Mouse (Mus musculus) CH12.LX (cell line): ENCODE results near the gene Gm10944.

Experiments
- CTCF ChIP-seq, 2 experiments: IDR thresholded peaks in 1 of 2; conservative IDR thresholded peaks in 1 of 2; 2 replicates each; pipeline ENCODE4 v1.5.1; 2011 to 2012; ENCODE audit warnings: low read depth in 2 of 2, low read length in 2 of 2, improper control_type of control experiment in 1 of 2, inconsistent platforms in 1 of 2, mild to moderate bottlenecking in 1 of 2, moderate library complexity in 1 of 2
- IRF4 ChIP-seq: IDR thresholded peaks from 2 replicates; pipeline ENCODE4 v1.6.1; 2014; ENCODE audit warnings: low read depth, mild to moderate bottlenecking, inconsistent platforms, low read length, improper control_type of control experiment
- MAFK ChIP-seq: IDR thresholded peaks from 2 replicates; pipeline ENCODE4 v1.6.1; 2011; ENCODE audit warnings: low read length, improper control_type of control experiment; ENCODE audit not compliant: insufficient replicate concordance
- MEF2A ChIP-seq: IDR thresholded peaks from 2 replicates; pipeline ENCODE4 v1.6.1; 2014; ENCODE audit warnings: low read depth, mild to moderate bottlenecking, inconsistent platforms, low read length, improper control_type of control experiment, borderline replicate concordance
- NELFE ChIP-seq: IDR thresholded peaks from 2 replicates; pipeline ENCODE4 v1.6.1; 2011; ENCODE audit warnings: low read depth, low read length, improper control_type of control experiment
- NRF1 ChIP-seq: IDR thresholded peaks from 2 replicates; pipeline ENCODE4 v1.6.1; 2014; ENCODE audit warnings: low read depth, mild to moderate bottlenecking, inconsistent platforms, low read length, improper control_type of control experiment, moderate library complexity
- POLR2A ChIP-seq: IDR thresholded peaks from 2 replicates; pipeline ENCODE4 v1.6.1; 2011; ENCODE audit warnings: low read depth, mild to moderate bottlenecking, improper control_type of control experiment, low read length
- TCF12 ChIP-seq: IDR thresholded peaks from 2 replicates; pipeline ENCODE4 v1.6.1; 2014; ENCODE audit warnings: low read depth, mild to moderate bottlenecking, inconsistent platforms, low read length, improper control_type of control experiment
- ZC3H11A ChIP-seq: IDR thresholded peaks from 2 replicates; pipeline ENCODE4 v1.6.1; 2012; ENCODE audit warnings: low read depth, mild to moderate bottlenecking, inconsistent platforms, low read length, improper control_type of control experiment
- ZNF384 ChIP-seq: IDR thresholded peaks from 2 replicates; pipeline ENCODE4 v1.6.1; 2012; ENCODE audit warnings: low read depth, low read length, improper control_type of control experiment, inconsistent platforms

- no peak for TF ChIP-seq POLR2A
- TF ChIP-seq MAFK = no peak
- TF ChIP-seq ZC3H11A = no peak
- TF ChIP-seq CTCF (conservative IDR thresholded peaks at IDR 0.05 in 1 of 2, IDR thresholded peaks at IDR 0.05 in 1 of 2; ENCODE audit: low read depth in 2 of 2, low read length in 2 of 2) = no peak
- no peak for TF ChIP-seq MEF2A
- no peak for TF ChIP-seq NRF1
- no peak for TF ChIP-seq IRF4
- TF ChIP-seq NELFE = no peak
- no peak for TF ChIP-seq TCF12
- TF ChIP-seq ZNF384 = no peak
These were observed 45.4 kb downstream of the Gm10944 start for GRCm38 (mm10) chr10:10726501-10726900.
